Mouse (Mus musculus): Measurements from ENCODE around the gene Cdh23. TPM values are rescaled to one million over a fixed set of nuclear protein-coding genes. Genes with fewer than 3 reads are reported as not detected.
"Not testable (repeated sequence)": the region's sequence is repeated elsewhere in the genome, so short reads cannot be mapped to it uniquely, and the experiment has no call there.

Gene Cdh23
- polyA plus RNA-seq, 1 experiment from 2014 or later, result 0.44 TPM

DNA sequence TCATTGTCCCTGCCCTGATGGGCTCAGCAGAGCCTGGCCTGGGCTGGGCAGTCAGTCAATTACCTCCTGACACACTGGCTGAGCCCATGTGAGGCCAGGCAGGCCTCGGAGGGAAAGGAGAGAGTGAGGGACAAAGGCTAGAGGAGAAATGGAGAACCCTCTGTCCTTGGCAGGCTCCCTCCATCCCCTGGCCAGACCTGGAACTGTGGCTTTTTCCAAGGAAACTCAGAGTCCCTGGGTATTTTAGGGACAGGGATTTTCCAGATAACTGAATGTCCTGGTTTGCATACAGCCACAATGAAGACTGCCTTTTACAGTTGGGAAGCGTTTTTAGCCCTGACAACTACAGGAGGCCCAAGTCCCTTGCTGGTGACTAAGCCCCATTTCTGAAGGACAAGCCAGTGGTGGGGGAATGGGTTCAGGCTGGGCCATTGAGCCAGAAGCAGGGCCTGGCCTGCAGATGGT, 36.1 kb upstream of the Cdh23 start:
- Histone ChIP-seq H3K4me1 (replicated peaks) (peaks cover 4% of the 10 kb centered on the region; the same call in 1 of the 2 replicates), H3K27me3 (replicated peaks) (no peaks in the 10 kb centered on the region), H3K36me3 (no peaks in the 10 kb centered on the region), H3K27ac (no peak overlapping the region), H3K4me3 (replicated peaks) (no peak overlapping the region), H3K4me2 (replicated peaks) (no peak overlapping the region), H3K9me3 (no peaks in the 10 kb centered on the region), H3K9ac (no peak overlapping the region)
- WGBS, result 61% methylated on average over 2 of the region's 2 CpGs
- ATAC-seq, result no peak

DNA sequence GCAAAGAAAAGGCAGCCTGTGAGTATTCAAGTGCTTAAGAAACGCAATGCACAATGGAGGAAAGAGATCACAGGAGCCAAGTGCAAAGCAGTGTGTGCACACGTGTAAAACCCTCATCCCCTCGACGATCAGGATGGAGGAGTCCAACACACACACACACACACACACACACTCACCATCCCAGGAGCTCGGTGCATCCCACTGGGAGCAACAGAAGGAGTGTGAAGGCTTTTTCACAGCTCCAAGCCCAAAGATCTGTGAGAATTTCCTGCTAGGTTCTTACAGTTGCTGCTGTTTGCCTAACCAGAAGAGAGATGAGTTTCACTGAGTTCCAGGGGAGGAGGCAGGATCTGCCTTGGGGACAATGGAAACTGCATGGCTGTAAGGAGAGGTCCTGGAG, 35.5 kb upstream of the Cdh23 start:
- 40% methylated on average over 5 of the region's 5 CpGs for WGBS

GRCm38 (mm10) chr10:60727301-60727700, 31.0 kb upstream of the Cdh23 start:
- WGBS, result 31% methylated on average over 5 of the region's 5 CpGs
- ATAC-seq, result no peak
- Histone ChIP-seq H3K4me3 (replicated peaks) (no peak overlapping the region), H3K27me3 (replicated peaks) (no peaks in the 10 kb centered on the region), H3K27ac (no peak overlapping the region), H3K9me3 (no peaks in the 10 kb centered on the region), H3K9ac (no peak overlapping the region), H3K4me2 (replicated peaks) (no peak overlapping the region), H3K4me1 (replicated peaks) (0 out of 2 replicates have a peak, but pooled peaks cover 4% of the 10 kb centered on the region), H3K36me3 (0 out of 2 replicates have a peak, but pooled peaks cover 3% of the 10 kb centered on the region)

More for the DNA sequence above, 35.5 kb upstream of the Cdh23 start:
- H3K27me3 ChIP-seq (replicated peaks), result no peaks in the 10 kb centered on the region
- H3K9ac ChIP-seq, result no peak overlapping the region
- no peak for ATAC-seq
- no peak overlapping the region for H3K27ac ChIP-seq
- no peaks in the 10 kb centered on the region for H3K9me3 ChIP-seq
- no peak overlapping the region for H3K4me3 ChIP-seq (replicated peaks)
- no peak overlapping the region for H3K4me2 ChIP-seq (replicated peaks)
- H3K4me1 ChIP-seq (replicated peaks), result peaks cover 4% of the 10 kb centered on the region; the same call in 1 of the 2 replicates
- no peaks in the 10 kb centered on the region for H3K36me3 ChIP-seq

DNA sequence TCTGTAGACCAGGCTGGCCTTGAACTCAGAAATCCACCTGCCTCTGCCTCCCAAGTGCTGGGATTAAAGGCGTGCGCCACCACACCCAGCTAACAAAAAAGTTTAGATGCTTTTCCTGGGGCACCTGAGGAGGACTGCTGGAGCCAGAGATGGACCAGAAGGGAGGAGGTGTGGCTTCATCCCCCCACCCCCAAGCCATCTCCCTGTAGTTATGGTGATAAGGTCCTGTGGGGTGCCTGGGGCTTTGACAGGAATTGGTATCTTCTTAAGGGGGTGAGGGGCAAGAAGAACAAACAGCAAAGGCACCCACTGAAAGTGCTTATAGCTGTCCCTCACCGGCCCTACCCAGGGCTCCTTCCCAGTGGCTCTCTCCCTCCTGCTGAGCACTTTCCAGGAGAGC, 30.6 kb upstream of the Cdh23 start:
- Histone ChIP-seq H3K4me2 (replicated peaks) (no peak overlapping the region), H3K36me3 (0 out of 2 replicates have a peak, but pooled peaks cover 3% of the 10 kb centered on the region), H3K9ac (no peak overlapping the region), H3K9me3 (no peaks in the 10 kb centered on the region), H3K27me3 (replicated peaks) (no peaks in the 10 kb centered on the region), H3K4me1 (replicated peaks) (0 out of 2 replicates have a peak, but pooled peaks cover 4% of the 10 kb centered on the region), H3K27ac (no peak overlapping the region), H3K4me3 (replicated peaks) (no peak overlapping the region)
- WGBS, result 72% methylated on average over 3 of the region's 3 CpGs
- ATAC-seq, result no peak

DNA sequence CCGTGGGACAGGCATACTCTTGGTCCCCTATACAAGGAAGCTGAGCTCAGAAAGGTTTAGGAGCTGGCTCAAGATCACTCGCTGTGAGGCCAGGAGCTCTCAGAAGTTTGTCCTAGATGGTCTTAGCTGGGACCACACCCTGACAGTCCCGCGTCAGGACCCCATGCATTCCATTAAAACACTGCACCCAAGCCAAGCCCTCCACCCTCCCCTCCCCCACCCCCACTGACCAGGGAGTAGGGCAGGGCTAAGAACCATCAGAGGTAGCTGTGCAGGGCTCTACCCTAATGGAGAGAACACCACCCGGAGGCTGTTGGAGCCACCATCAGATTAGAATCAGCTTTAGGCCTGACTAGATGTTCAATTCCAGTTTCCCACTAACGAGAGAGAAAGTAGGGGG, 28.2 kb upstream of the Cdh23 start:
- 72% methylated on average over 6 of the region's 6 CpGs for WGBS
- ATAC-seq, result no peak
- 0 out of 2 replicates have a peak, but pooled peaks cover 3% of the 10 kb centered on the region for H3K36me3 ChIP-seq

DNA sequence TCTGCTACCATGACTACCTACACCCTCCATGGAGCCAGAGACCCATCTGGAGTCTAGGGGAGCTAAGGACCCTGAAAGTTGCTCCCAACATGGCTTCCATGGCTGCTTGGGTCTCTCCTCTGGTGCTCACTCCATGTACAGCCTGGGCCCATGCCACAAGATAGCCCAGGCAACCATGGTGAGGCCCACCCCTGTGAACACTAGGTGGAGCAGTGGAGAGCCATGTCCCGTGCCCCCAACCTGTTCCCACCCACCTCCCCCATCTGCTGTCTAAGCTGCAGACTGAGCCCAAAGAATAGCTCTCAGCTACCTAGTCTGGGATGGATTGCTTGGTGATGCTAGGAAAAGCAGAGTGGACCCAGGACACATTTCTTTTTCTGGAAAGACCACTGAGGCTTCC, 27.1 kb upstream of the Cdh23 start:
- 59% methylated on average over 1 of the region's 1 CpGs for WGBS
- 0 out of 2 replicates have a peak, but pooled peaks cover 3% of the 10 kb centered on the region for H3K36me3 ChIP-seq
- H3K4me1 ChIP-seq (replicated peaks), result 0 out of 2 replicates have a peak, but pooled peaks cover 4% of the 10 kb centered on the region
- H3K4me2 ChIP-seq (replicated peaks), result no peak overlapping the region
- H3K9me3 ChIP-seq, result no peaks in the 10 kb centered on the region
- ATAC-seq, result no peak
- H3K27ac ChIP-seq, result no peak overlapping the region
- no peaks in the 10 kb centered on the region for H3K27me3 ChIP-seq (replicated peaks)
- no peak overlapping the region for H3K9ac ChIP-seq
- H3K4me3 ChIP-seq (replicated peaks), result no peak overlapping the region

More for the DNA sequence above, 28.2 kb upstream of the Cdh23 start:
- Histone ChIP-seq H3K9ac (no peak overlapping the region), H3K4me2 (replicated peaks) (no peak overlapping the region), H3K27me3 (replicated peaks) (no peaks in the 10 kb centered on the region), H3K4me3 (replicated peaks) (no peak overlapping the region), H3K27ac (no peak overlapping the region), H3K9me3 (no peaks in the 10 kb centered on the region), H3K4me1 (replicated peaks) (0 out of 2 replicates have a peak, but pooled peaks cover 4% of the 10 kb centered on the region)

DNA sequence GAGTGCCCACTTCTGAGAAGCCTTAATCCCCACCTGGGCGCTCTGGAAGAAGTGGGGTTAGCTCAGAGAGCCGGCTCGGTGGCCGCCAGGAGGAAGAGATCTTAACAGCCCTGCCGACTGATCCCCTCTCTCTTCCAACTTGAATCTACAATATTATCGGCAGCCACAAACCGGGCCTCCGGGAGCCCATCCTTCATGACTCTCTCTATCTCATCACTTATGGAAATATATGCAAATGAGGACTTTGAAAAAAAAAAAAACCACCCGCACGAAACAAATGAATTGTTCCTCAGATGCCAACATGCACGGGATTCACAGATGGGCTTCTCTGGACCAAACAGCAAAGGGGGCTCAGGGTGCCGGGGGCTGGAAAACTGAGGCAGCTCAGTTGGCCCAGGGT, 25.4 kb upstream of the Cdh23 start:
- Histone ChIP-seq H3K27me3 (replicated peaks) (no peaks in the 10 kb centered on the region), H3K27ac (no peak overlapping the region), H3K36me3 (0 out of 2 replicates have a peak, but pooled peaks cover 3% of the 10 kb centered on the region), H3K4me1 (replicated peaks) (no peaks in the 10 kb centered on the region), H3K9me3 (no peaks in the 10 kb centered on the region), H3K9ac (no peak overlapping the region), H3K4me3 (replicated peaks) (no peak overlapping the region), H3K4me2 (replicated peaks) (no peak overlapping the region)
- WGBS, result 62% methylated on average over 12 of the region's 12 CpGs
- no peak for ATAC-seq

DNA sequence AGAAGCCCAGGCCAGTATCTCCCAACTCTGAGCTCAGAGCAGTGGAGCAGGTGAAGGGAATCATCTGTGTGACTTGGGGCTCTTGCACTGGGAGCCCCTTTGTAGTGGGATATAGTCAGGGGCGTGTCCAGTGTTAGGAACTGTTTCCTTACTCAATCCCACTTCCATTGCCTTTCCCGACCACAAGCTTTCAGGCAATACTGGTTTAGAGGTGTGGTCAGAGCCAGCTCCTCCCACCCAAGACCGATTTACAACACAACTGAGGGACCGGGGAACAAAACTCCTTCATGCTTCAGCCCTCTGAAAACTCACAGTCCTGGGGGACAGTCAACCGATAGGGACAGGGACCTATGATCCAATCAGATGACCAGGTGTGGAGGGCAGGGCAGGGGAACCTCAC, 24.2 kb upstream of the Cdh23 start:
- WGBS, result 82% methylated on average over 5 of the region's 5 CpGs
- ATAC-seq, result no peak
- Histone ChIP-seq H3K4me1 (replicated peaks) (no peaks in the 10 kb centered on the region), H3K4me3 (replicated peaks) (no peak overlapping the region), H3K27me3 (replicated peaks) (no peaks in the 10 kb centered on the region), H3K27ac (no peak overlapping the region), H3K9ac (no peak overlapping the region), H3K36me3 (peaks cover 8% of the 10 kb centered on the region; the same call in 1 of the 2 replicates), H3K4me2 (replicated peaks) (no peak overlapping the region), H3K9me3 (no peaks in the 10 kb centered on the region)

GRCm38 (mm10) chr10:60718491-60718890, 22.2 kb upstream of the Cdh23 start:
- H3K27me3 ChIP-seq (replicated peaks), result no peaks in the 10 kb centered on the region
- H3K9me3 ChIP-seq, result no peaks in the 10 kb centered on the region
- peaks cover 8% of the 10 kb centered on the region; the same call in 1 of the 2 replicates for H3K36me3 ChIP-seq
- no peak overlapping the region for H3K4me3 ChIP-seq (replicated peaks)
- H3K9ac ChIP-seq, result no peak overlapping the region
- H3K4me2 ChIP-seq (replicated peaks), result no peak overlapping the region
- H3K4me1 ChIP-seq (replicated peaks), result no peaks in the 10 kb centered on the region
- 95% methylated on average over 2 of the region's 2 CpGs for WGBS
- H3K27ac ChIP-seq, result no peak overlapping the region
- ATAC-seq, result no peak

- Histone ChIP-seq H3K36me3 (peaks cover 7% of the 10 kb centered on the region; the same call in 1 of the 2 replicates), H3K4me2 (replicated peaks) (no peak overlapping the region), H3K9ac (no peak overlapping the region), H3K4me1 (replicated peaks) (no peaks in the 10 kb centered on the region), H3K27ac (no peak overlapping the region), H3K9me3 (no peaks in the 10 kb centered on the region), H3K4me3 (replicated peaks) (no peak overlapping the region), H3K27me3 (replicated peaks) (no peaks in the 10 kb centered on the region)
- 89% methylated on average over 3 of the region's 3 CpGs for WGBS
- ATAC-seq, result no peak
Measured at GRCm38 (mm10) chr10:60716449-60716848, 20.2 kb upstream of the Cdh23 start.

DNA sequence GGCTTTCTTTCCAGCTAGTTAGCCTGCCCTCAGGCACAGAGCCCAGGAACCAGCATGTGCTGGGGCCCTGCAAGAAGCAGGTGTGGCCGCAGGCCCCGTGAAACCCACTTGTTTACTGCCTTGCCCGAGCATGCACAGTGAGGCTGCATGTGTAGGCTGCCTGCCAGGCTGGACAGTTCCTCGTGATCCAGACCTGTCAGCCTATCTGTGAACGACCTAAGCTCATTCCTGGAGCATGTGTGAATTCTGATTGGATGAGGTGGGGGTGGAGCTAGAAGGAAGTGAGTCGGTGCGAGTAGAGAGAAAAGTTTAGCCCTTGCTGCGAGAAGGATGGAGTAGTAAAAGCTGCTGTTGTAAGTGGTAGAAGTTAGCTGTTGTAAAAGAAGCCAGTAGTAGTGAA, 16.0 kb upstream of the Cdh23 start:
- not testable (repeated sequence) for H3K27ac ChIP-seq; ATAC-seq; H3K36me3 ChIP-seq; H3K4me3 ChIP-seq (replicated peaks); H3K4me1 ChIP-seq (replicated peaks); H3K9me3 ChIP-seq; H3K4me2 ChIP-seq (replicated peaks); H3K9ac ChIP-seq; H3K27me3 ChIP-seq (replicated peaks)
- WGBS, result 40% methylated on average over 8 of the region's 8 CpGs

GRCm38 (mm10) chr10:60708837-60709236, 12.5 kb upstream of the Cdh23 start:
- Histone ChIP-seq H3K27me3 (replicated peaks) (no peaks in the 10 kb centered on the region), H3K36me3 (no peaks in the 10 kb centered on the region), H3K4me1 (replicated peaks) (no peaks in the 10 kb centered on the region), H3K4me2 (replicated peaks) (no peak overlapping the region), H3K9me3 (no peaks in the 10 kb centered on the region), H3K27ac (no peak overlapping the region), H3K9ac (no peak overlapping the region), H3K4me3 (replicated peaks) (no peak overlapping the region)
- WGBS, result 66% methylated on average over 5 of the region's 5 CpGs
- no peak for ATAC-seq

- no peaks in the 10 kb centered on the region for H3K36me3 ChIP-seq
- H3K4me1 ChIP-seq (replicated peaks), result no peaks in the 10 kb centered on the region
- H3K27ac ChIP-seq, result no peak overlapping the region
- 90% methylated on average over 4 of the region's 4 CpGs for WGBS
- H3K9me3 ChIP-seq, result no peaks in the 10 kb centered on the region
- no peaks in the 10 kb centered on the region for H3K27me3 ChIP-seq (replicated peaks)
- H3K9ac ChIP-seq, result no peak overlapping the region
- no peak overlapping the region for H3K4me2 ChIP-seq (replicated peaks)
- no peak overlapping the region for H3K4me3 ChIP-seq (replicated peaks)
- ATAC-seq, result no peak
Measured at GRCm38 (mm10) chr10:60706268-60706667, 10.0 kb upstream of the Cdh23 start.

Data from intestine, embryonic 15.5 days (tissue).